Mouse (Mus musculus) yolk sac, embryonic 10.5 days (tissue): ENCODE measurements around the gene Ttc39d.
"Not testable (repeated sequence)": the region's sequence is repeated elsewhere in the genome, so short reads cannot be mapped to it uniquely, and the experiment has no call there.

Experiments used
- DNase-seq: peaks from one replicate; pipeline ENCODE4 v3.0.0-alpha.2; 2017; ENCODE audit warnings: low spot score

Gene Ttc39d

GRCm38 (mm10) chr17:80206671-80207581, at the start of gene Ttc39d, which contains the start of gene Srsf7:
Gene Ttc39d (plus strand): TSS chr17:80207460.
Gene Srsf7 (minus strand): TSS chr17:80207307.
- DNase-seq, result peak; percentile 98

GRCm38 (mm10) chr17:80157489-80157888, 49.8 kb upstream of the Ttc39d start:
- DNase-seq, result no peak

GRCm38 (mm10) chr17:80160454-80160853, 46.8 kb upstream of the Ttc39d start:
- DNase-seq, result no peak

- DNase-seq, result no peak
Observed at GRCm38 (mm10) chr17:80163991-80164390, 43.3 kb upstream of the Ttc39d start.

- no peak for DNase-seq
Observed at GRCm38 (mm10) chr17:80165741-80166140, 41.5 kb upstream of the Ttc39d start.

GRCm38 (mm10) chr17:80166346-80166745, 40.9 kb upstream of the Ttc39d start:
- DNase-seq, result no peak

GRCm38 (mm10) chr17:80167436-80167835, 39.8 kb upstream of the Ttc39d start:
- no peak for DNase-seq

- no peak for DNase-seq
Observed at GRCm38 (mm10) chr17:80167851-80168251, 39.4 kb upstream of the Ttc39d start.

GRCm38 (mm10) chr17:80168425-80169182, 38.7 kb upstream of the Ttc39d start:
- DNase-seq, result peak; percentile 33

GRCm38 (mm10) chr17:80169792-80170191, 37.5 kb upstream of the Ttc39d start:
- no peak for DNase-seq

GRCm38 (mm10) chr17:80170951-80171350, 36.3 kb upstream of the Ttc39d start:
- no peak for DNase-seq

GRCm38 (mm10) chr17:80171948-80172347, 35.3 kb upstream of the Ttc39d start:
- no peak for DNase-seq

GRCm38 (mm10) chr17:80172761-80173160, 34.5 kb upstream of the Ttc39d start:
- no peak for DNase-seq

GRCm38 (mm10) chr17:80173708-80174107, 33.6 kb upstream of the Ttc39d start:
- no peak for DNase-seq

- DNase-seq, result no peak
Observed at GRCm38 (mm10) chr17:80174146-80174545, 33.1 kb upstream of the Ttc39d start.

GRCm38 (mm10) chr17:80174699-80175385, 32.4 kb upstream of the Ttc39d start:
- peak; percentile 63 for DNase-seq

GRCm38 (mm10) chr17:80175386-80175739, 31.9 kb upstream of the Ttc39d start:
- DNase-seq, result no peak

- no peak for DNase-seq
Observed at GRCm38 (mm10) chr17:80175966-80176365, 31.3 kb upstream of the Ttc39d start.

- not testable (repeated sequence) for DNase-seq
Observed at GRCm38 (mm10) chr17:80178846-80179245, 28.4 kb upstream of the Ttc39d start.

- DNase-seq, result peak; percentile 34
Observed at GRCm38 (mm10) chr17:80179959-80180358, 27.3 kb upstream of the Ttc39d start.

- no peak for DNase-seq
Observed at GRCm38 (mm10) chr17:80180468-80180867, 26.8 kb upstream of the Ttc39d start.

- DNase-seq, result no peak
Observed at GRCm38 (mm10) chr17:80183615-80184014, 23.6 kb upstream of the Ttc39d start.
